Mouse (Mus musculus): ENCODE data around the gene Cd5. TPM values are rescaled to one million over a fixed set of nuclear protein-coding genes. Genes with fewer than 3 reads are reported as not detected.
A peak's percentile ranks its signal among the peaks of the same experiment; 100 is the strongest.

The Cd5 gene
- total and polyA plus RNA-seq, 3 experiments = 0.10 to 0.15 (median 0.14) TPM

- DNase-seq = no peak
These were observed 14.0 kb downstream of the Cd5 start for GRCm38 (mm10) chr19:10724629-10725363.

- DNase-seq = no peak
These were observed 15.2 kb downstream of the Cd5 start for GRCm38 (mm10) chr19:10723649-10724048.

- DNase-seq = no peak
These were observed 15.7 kb downstream of the Cd5 start for GRCm38 (mm10) chr19:10723084-10723483.

- no peak for DNase-seq
These were observed 17.7 kb downstream of the Cd5 start for GRCm38 (mm10) chr19:10721064-10721463.

GRCm38 (mm10) chr19:10720524-10720923 lies 18.3 kb downstream of the Cd5 start:
- no peak for DNase-seq

- no peak for DNase-seq
These were observed 19.1 kb downstream of the Cd5 start for GRCm38 (mm10) chr19:10719751-10720150.

DNA sequence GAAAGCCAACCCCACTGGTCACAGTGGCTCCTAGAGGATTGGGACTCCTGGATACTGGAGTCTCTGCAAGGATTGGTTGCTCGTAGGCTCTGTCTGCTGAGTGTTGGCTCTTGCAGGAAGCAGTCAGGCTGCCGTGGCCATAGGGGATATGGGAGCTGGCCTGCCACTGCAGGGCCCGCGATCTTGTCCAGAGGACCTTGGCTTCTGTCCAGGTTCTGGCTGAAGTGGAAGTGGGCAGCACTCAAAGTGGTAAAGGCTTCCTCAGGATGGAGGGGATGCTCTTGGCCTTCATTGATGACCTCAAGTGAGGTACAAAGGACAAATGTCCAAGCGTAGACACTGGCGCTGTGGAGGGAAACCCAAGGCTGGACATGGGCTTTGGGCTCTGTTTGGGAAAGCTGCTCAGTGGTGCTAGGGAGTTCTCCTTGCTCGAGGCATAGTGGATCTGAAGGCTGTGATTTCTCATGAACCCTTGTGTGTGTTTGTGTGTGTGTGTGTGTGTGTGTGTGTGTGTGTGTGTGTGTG lies 20.5 kb downstream of the Cd5 start:
- DNase-seq = peak; percentile 28

- no peak for DNase-seq
These were observed 23.3 kb downstream of the Cd5 start for GRCm38 (mm10) chr19:10715476-10715875.

DNA sequence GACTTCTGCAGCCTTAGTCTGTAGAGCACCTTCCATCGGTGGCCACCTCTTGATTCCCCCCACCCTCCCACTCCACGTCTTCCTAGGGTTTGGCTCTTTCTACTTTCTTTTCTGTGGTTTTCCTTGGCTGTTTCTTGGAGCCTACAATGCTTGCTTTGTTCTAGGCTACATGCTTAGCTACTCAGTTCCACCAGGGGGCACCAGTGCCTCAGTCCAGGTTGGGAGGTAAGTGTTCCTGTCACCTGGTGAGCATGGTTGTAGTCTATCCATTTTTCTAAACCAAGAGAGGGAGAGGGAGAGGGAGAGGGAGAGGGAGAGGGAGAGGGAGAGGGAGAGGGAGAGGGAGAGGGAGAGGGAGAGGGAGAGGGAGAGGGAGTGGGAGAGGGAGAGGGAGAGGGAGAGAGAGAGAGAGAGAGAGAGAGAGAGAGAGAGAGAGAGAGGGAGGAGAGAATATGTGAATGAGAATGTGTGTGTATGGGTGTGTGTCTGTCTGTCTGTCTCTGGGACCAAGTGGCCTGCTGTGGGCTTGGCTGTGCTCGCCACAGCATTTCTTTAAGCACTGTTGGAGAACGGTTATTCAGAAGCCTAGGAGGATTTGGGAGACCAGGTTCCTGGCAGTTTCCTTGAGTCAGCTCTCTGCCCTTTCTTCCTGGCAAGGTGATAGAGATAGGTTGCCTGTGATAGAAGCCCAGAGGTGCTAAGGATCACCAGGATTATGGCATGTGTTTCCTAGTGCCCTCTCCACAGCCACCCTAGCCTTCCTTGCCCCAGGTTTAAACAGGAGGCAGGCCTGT lies 23.9 kb downstream of the Cd5 start:
- DNase-seq = peak; percentile 61

DNA sequence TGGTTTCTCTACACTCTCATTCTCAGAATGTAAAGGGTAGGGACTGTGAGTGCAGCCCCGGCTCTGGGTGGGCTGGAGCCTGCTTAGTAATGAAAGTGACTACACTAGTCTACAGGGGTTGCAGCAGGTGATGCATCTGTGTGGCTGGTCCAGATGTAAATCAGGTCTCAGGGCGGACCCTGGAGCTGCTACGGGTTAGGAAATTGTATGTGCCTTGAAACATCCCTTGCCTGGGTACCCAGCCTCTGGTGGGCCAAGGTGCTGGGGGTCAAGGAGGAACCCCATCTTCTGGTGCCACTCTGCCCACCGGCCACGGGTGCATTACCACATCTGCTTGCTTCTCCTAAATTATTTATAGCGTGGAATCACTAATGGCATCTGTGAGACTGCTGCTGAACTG lies 24.6 kb downstream of the Cd5 start:
- DNase-seq = no peak

GRCm38 (mm10) chr19:10713551-10713950 lies 25.3 kb downstream of the Cd5 start:
- DNase-seq = no peak

DNA sequence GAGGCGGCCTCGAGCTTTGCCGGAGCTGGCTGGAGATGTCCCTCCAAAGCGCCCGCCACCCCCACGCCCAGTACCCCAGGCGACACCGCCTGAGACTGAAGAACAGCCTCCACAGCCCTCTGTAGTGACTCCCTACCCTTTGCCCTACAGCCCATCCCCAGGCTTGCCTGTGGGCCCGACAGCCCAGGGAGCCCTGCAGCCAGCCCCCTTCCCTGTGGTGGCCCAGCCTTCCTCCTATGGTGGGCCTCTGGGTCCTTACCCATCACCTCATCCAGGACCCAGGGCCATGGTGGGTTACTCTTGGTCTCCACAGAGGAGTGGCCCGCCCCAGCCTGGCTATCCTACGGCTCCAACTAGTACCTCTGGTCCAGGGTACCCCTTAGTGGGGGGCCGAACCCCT lies 26.2 kb downstream of the Cd5 start:
- DNase-seq = no peak

- no peak for DNase-seq
These were observed 26.6 kb downstream of the Cd5 start for GRCm38 (mm10) chr19:10712194-10712593.

GRCm38 (mm10) chr19:10710751-10711150 lies 28.1 kb downstream of the Cd5 start:
- no peak for DNase-seq

- peak; percentile 63 for DNase-seq
These were observed 28.7 kb downstream of the Cd5 start for GRCm38 (mm10) chr19:10710088-10710511.

- peak; percentile 95 for DNase-seq
These were observed 29.3 kb downstream of the Cd5 start for GRCm38 (mm10) chr19:10709360-10710087.

DNA sequence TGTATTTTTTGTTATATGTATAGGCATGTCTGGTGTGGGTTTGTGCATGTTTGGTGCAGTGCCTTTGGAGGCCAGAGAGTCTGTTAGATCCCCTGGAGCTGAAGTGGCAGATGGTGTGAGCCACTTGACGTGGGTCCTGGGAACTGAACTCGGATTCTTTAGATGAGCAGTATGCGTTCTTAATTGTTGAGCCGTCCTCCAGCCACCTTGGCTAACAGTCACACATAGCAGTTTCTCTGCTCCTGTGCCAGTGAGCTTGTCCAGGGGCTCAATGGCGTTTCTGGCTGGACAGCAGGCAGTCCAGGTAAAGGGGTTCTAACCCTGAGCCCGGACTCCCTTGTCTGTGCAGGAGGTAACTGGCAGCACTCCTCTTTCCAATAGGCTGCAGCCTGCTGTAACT lies 29.9 kb downstream of the Cd5 start:
- no peak for DNase-seq

DNA sequence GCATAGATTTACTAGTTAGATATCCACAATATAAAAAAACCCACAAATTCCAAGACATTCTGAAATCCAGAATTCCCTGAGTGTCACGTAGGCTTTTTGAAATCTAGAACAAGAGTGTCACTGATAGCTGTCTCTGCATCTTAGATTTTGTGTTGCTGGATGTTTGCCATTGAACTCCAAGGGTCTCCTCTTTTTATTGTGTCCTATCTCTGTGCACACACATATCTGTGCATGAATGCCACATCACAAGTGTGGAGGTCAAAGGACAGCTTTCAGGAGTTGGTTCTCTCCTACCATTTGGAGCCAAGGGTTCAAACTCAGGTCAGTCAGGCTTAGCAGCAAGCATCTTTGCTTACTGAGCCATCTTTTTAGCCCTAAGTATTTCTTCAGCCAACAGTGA lies 30.9 kb downstream of the Cd5 start:
- DNase-seq = no peak

DNA sequence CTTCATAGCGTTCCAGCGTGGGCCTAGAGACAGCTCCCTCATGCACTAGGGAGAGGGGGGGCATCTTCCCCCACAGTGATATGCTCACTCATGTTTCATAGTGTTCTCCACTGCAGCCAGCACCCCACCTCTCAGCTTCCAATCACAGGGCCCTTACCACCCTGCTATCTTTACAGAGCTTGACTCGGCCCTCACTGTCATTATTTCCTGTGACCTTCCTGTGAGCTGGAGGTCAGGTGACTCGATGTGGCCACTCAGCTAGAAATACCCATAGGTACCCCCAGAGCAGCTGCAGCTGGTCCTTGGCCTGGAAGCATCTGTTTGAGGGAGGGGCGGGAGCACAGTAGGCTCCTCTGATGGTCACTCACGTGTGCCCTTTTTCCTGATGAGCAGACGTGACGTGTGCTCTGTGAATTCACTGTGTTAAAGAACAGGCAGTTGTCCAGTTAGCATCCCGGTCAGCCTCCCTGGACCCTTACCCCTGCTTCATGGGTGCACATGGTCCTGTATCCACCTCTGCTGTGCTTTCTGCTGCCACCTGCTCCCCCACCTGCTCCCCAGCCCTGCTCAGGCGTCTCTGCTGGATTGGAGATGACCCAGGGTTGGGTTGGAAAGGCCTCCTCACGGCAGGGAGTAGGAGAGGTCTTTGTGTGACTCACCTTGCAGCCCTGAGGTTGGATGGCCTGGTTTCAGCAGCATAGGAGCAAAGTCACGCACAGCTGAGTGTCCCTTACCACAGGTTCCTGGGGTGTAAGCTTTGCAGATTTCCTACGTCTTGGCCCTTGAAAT lies 31.5 kb downstream of the Cd5 start:
- peak; percentile 24 for DNase-seq

DNA sequence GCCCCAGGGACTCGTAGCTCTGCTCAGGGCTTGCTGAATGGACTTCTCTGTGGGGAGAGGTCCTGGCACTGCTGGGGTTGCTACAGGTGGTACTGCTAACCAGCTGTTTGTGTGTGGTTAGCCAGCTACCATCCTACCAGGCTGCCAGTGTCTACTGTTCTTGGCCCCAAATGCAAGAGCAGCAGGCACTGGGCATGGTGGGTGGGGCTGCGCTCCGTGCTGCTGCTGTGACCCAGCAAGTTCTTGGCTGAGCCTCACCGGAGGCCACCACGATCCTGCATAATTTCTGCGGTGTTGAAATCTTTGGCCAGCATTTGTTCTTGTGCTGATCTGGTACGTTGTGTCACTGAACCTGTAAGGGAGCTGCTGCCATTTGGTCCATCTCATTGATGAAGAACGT lies 35.3 kb downstream of the Cd5 start:
- peak; percentile 65 for DNase-seq

- DNase-seq = no peak
These were observed 36.7 kb downstream of the Cd5 start for GRCm38 (mm10) chr19:10702125-10702524.
